Mouse (Mus musculus): ENCODE results near the gene Ptpn7. TPM values are rescaled to one million over a fixed set of nuclear protein-coding genes. Genes with fewer than 3 reads are reported as not detected.

Ptpn7 gene
- polyA plus RNA-seq, 1 experiment from 2014 or later: 0.24 TPM

GRCm38 (mm10) chr1:135112661-135113060 lies 19.8 kb upstream of the Ptpn7 start:
- Histone ChIP-seq H3K36me3 (ENCODE audit: control insufficient read depth, insufficient read depth, low read length) (no peaks in the 10 kb centered on the region), H3K9me3 (ENCODE audit: control insufficient read depth, low read length) (no peaks in the 10 kb centered on the region), H3K27me3 (replicated peaks; ENCODE audit: control insufficient read depth, insufficient read depth, low read length) (no peaks in the 10 kb centered on the region), H3K4me3 (ENCODE audit: low read length) (no peak overlapping the region), H3K27ac (ENCODE audit: low read depth, low read length) (no peak overlapping the region), H3K4me1 (ENCODE audit: control insufficient read depth, insufficient read depth, low read depth, low read length) (no peaks in the 10 kb centered on the region), H3K4me2 (ENCODE audit: low read length) (no peak overlapping the region), H3K9ac (ENCODE audit: low read depth, low read length) (no peak overlapping the region)
- WGBS: 12% methylated on average over 8 of the region's 8 CpGs
- peak; percentile 10; the same call in 1 of the 2 replicates for ATAC-seq

- H3K4me2 ChIP-seq (ENCODE audit: low read length): no peak overlapping the region
- ATAC-seq: no peak
- H3K9me3 ChIP-seq (ENCODE audit: control insufficient read depth, low read length): no peaks in the 10 kb centered on the region
- peaks cover 2% of the 10 kb centered on the region; the same call in 1 of the 2 replicates for H3K4me1 ChIP-seq (ENCODE audit: control insufficient read depth, insufficient read depth, low read depth, low read length)
- no peak overlapping the region for H3K4me3 ChIP-seq (ENCODE audit: low read length)
- no peak overlapping the region for H3K9ac ChIP-seq (ENCODE audit: low read depth, low read length)
- peaks cover 2% of the 10 kb centered on the region; the same call in 1 of the 2 replicates for H3K27me3 ChIP-seq (replicated peaks; ENCODE audit: control insufficient read depth, insufficient read depth, low read length)
- no peak overlapping the region for H3K27ac ChIP-seq (ENCODE audit: low read depth, low read length)
- 96% methylated on average over 8 of the region's 8 CpGs for WGBS
- no peaks in the 10 kb centered on the region for H3K36me3 ChIP-seq (ENCODE audit: control insufficient read depth, insufficient read depth, low read length)
Measured at GRCm38 (mm10) chr1:135124573-135125363, 7.7 kb upstream of the Ptpn7 start.

- Histone ChIP-seq H3K27ac (ENCODE audit: low read depth, low read length) (no peak overlapping the region), H3K4me1 (ENCODE audit: control insufficient read depth, insufficient read depth, low read depth, low read length) (peaks cover 2% of the 10 kb centered on the region; the same call in 1 of the 2 replicates), H3K27me3 (replicated peaks; ENCODE audit: control insufficient read depth, insufficient read depth, low read length) (peaks cover 2% of the 10 kb centered on the region; the same call in 1 of the 2 replicates), H3K4me2 (ENCODE audit: low read length) (no peak overlapping the region), H3K9ac (ENCODE audit: low read depth, low read length) (no peak overlapping the region), H3K36me3 (ENCODE audit: control insufficient read depth, insufficient read depth, low read length) (no peaks in the 10 kb centered on the region), H3K4me3 (ENCODE audit: low read length) (no peak overlapping the region), H3K9me3 (ENCODE audit: control insufficient read depth, low read length) (no peaks in the 10 kb centered on the region)
- ATAC-seq: peak; percentile 38; the same call in 1 of the 2 replicates
- 51% methylated on average over 8 of the region's 8 CpGs for WGBS
Measured at GRCm38 (mm10) chr1:135125990-135126389, 6.5 kb upstream of the Ptpn7 start.

GRCm38 (mm10) chr1:135126443-135127027 lies 6.0 kb upstream of the Ptpn7 start:
- no peak overlapping the region for H3K9ac ChIP-seq (ENCODE audit: low read depth, low read length)
- peaks cover 2% of the 10 kb centered on the region; the same call in 1 of the 2 replicates for H3K27me3 ChIP-seq (replicated peaks; ENCODE audit: control insufficient read depth, insufficient read depth, low read length)
- no peak overlapping the region for H3K4me3 ChIP-seq (ENCODE audit: low read length)
- H3K36me3 ChIP-seq (ENCODE audit: control insufficient read depth, insufficient read depth, low read length): no peaks in the 10 kb centered on the region
- H3K27ac ChIP-seq (ENCODE audit: low read depth, low read length): no peak overlapping the region
- whole genome bisulfite sequencing: 48% methylated on average over 4 of the region's 4 CpGs
- H3K4me2 ChIP-seq (ENCODE audit: low read length): no peak overlapping the region
- no peaks in the 10 kb centered on the region for H3K9me3 ChIP-seq (ENCODE audit: control insufficient read depth, low read length)
- no peak for ATAC-seq
- H3K4me1 ChIP-seq (ENCODE audit: control insufficient read depth, insufficient read depth, low read depth, low read length): peaks cover 2% of the 10 kb centered on the region; the same call in 1 of the 2 replicates

- H3K9ac ChIP-seq (ENCODE audit: low read depth, low read length): no peak overlapping the region
- no peak overlapping the region for H3K4me2 ChIP-seq (ENCODE audit: low read length)
- peaks cover 2% of the 10 kb centered on the region; the same call in 1 of the 2 replicates for H3K27me3 ChIP-seq (replicated peaks; ENCODE audit: control insufficient read depth, insufficient read depth, low read length)
- no peaks in the 10 kb centered on the region for H3K9me3 ChIP-seq (ENCODE audit: control insufficient read depth, low read length)
- 37% methylated on average over 6 of the region's 6 CpGs for WGBS
- H3K27ac ChIP-seq (ENCODE audit: low read depth, low read length): no peak overlapping the region
- no peaks in the 10 kb centered on the region for H3K36me3 ChIP-seq (ENCODE audit: control insufficient read depth, insufficient read depth, low read length)
- peaks cover 2% of the 10 kb centered on the region; the same call in 1 of the 2 replicates for H3K4me1 ChIP-seq (ENCODE audit: control insufficient read depth, insufficient read depth, low read depth, low read length)
- no peak; the same call in 1 of the 2 replicates for ATAC-seq
- H3K4me3 ChIP-seq (ENCODE audit: low read length): no peak overlapping the region
Measured at GRCm38 (mm10) chr1:135128011-135128441, 4.5 kb upstream of the Ptpn7 start.

GRCm38 (mm10) chr1:135128986-135129385 lies 3.5 kb upstream of the Ptpn7 start:
- H3K27ac ChIP-seq (ENCODE audit: low read depth, low read length): no peak overlapping the region
- no peak overlapping the region for H3K4me2 ChIP-seq (ENCODE audit: low read length)
- H3K36me3 ChIP-seq (ENCODE audit: control insufficient read depth, insufficient read depth, low read length): no peaks in the 10 kb centered on the region
- no peak overlapping the region for H3K4me3 ChIP-seq (ENCODE audit: low read length)
- H3K27me3 ChIP-seq (replicated peaks; ENCODE audit: control insufficient read depth, insufficient read depth, low read length): peaks cover 2% of the 10 kb centered on the region; the same call in 1 of the 2 replicates
- H3K9me3 ChIP-seq (ENCODE audit: control insufficient read depth, low read length): no peaks in the 10 kb centered on the region
- WGBS: 26% methylated on average over 9 of the region's 9 CpGs
- H3K9ac ChIP-seq (ENCODE audit: low read depth, low read length): no peak overlapping the region
- ATAC-seq: no peak
- peaks cover 2% of the 10 kb centered on the region; the same call in 1 of the 2 replicates for H3K4me1 ChIP-seq (ENCODE audit: control insufficient read depth, insufficient read depth, low read depth, low read length)

GRCm38 (mm10) chr1:135129543-135130183 lies 2.8 kb upstream of the Ptpn7 start:
- Histone ChIP-seq H3K27me3 (replicated peaks; ENCODE audit: control insufficient read depth, insufficient read depth, low read length) (0 out of 2 replicates have a peak, but pooled peaks cover 2% of the 10 kb centered on the region), H3K36me3 (ENCODE audit: control insufficient read depth, insufficient read depth, low read length) (no peaks in the 10 kb centered on the region), H3K9me3 (ENCODE audit: control insufficient read depth, low read length) (no peaks in the 10 kb centered on the region), H3K27ac (ENCODE audit: low read depth, low read length) (no peak overlapping the region), H3K9ac (ENCODE audit: low read depth, low read length) (no peak overlapping the region; the same call in 1 of the 2 replicates), H3K4me3 (ENCODE audit: low read length) (no peak overlapping the region), H3K4me1 (ENCODE audit: control insufficient read depth, insufficient read depth, low read depth, low read length) (peaks cover 2% of the 10 kb centered on the region; the same call in 1 of the 2 replicates), H3K4me2 (ENCODE audit: low read length) (no peak overlapping the region)
- WGBS: 65% methylated on average over 9 of the region's 9 CpGs
- no peak for ATAC-seq

- Histone ChIP-seq H3K4me2 (ENCODE audit: low read length) (no peak overlapping the region), H3K9ac (ENCODE audit: low read depth, low read length) (no peak overlapping the region), H3K27ac (ENCODE audit: low read depth, low read length) (no peak overlapping the region), H3K4me1 (ENCODE audit: control insufficient read depth, insufficient read depth, low read depth, low read length) (peaks cover 2% of the 10 kb centered on the region; the same call in 1 of the 2 replicates), H3K4me3 (ENCODE audit: low read length) (no peak overlapping the region), H3K9me3 (ENCODE audit: control insufficient read depth, low read length) (no peaks in the 10 kb centered on the region), H3K36me3 (ENCODE audit: control insufficient read depth, insufficient read depth, low read length) (no peaks in the 10 kb centered on the region), H3K27me3 (replicated peaks; ENCODE audit: control insufficient read depth, insufficient read depth, low read length) (0 out of 2 replicates have a peak, but pooled peaks cover 2% of the 10 kb centered on the region)
- 53% methylated on average over 2 of the region's 2 CpGs for WGBS
- ATAC-seq: no peak
Measured at GRCm38 (mm10) chr1:135130376-135131018, 2.0 kb upstream of the Ptpn7 start.
